Mouse (Mus musculus) embryonic fibroblast, embryonic 13.5 days (primary cell): ENCODE data around the gene Nrxn1.

Experiments used
- CTCF ChIP-seq: IDR thresholded peaks from 2 replicates; pipeline ENCODE4 v1.5.1; 2011; ENCODE audit warnings: mild to moderate bottlenecking, control low read depth, low read length, moderate library complexity, borderline replicate concordance; ENCODE audit not compliant: insufficient read depth
- POLR2A ChIP-seq: IDR thresholded peaks from 2 replicates; pipeline ENCODE4 v1.6.1; 2011; ENCODE audit warnings: low read depth, mild to moderate bottlenecking, control low read depth, low read length, moderate library complexity

GRCm38 (mm10) chr17:90207617-90208016 is 885.3 kb downstream of the Nrxn1 start:
- TF ChIP-seq POLR2A (no peak), CTCF (no peak)
